Mouse (Mus musculus): ENCODE results near the gene Cyb5d1. TPM values are rescaled to one million over a fixed set of nuclear protein-coding genes. Genes with fewer than 3 reads are reported as not detected.

Cyb5d1 gene
- total and polyA plus RNA-seq, 3 experiments: 19.9 to 32.1 (median 27.9) TPM

- H3K27me3 ChIP-seq (ENCODE audit: control insufficient read depth, insufficient read depth, low read length): no peaks in the 10 kb centered on the region
- TF ChIP-seq POLR2A (IDR thresholded peaks at IDR 0.05; ENCODE audit: insufficient read depth, low read depth, low read length): peak; percentile 75
- TF ChIP-seq EP300 (IDR thresholded peaks at IDR 0.05; ENCODE audit: insufficient read depth, low read depth, low read length): peak; percentile 26; the same call in 1 of the 2 replicates
- TF ChIP-seq CTCF (IDR thresholded peaks at IDR 0.05): peak; percentile 39
- peak overlapping the region; percentile 84 for H3K4me3 ChIP-seq
- intact Hi-C loops (cut with DNase I): loop anchor here (2.0 kb wide), 1 partner anchor 26 kb away; the partner anchor contains the start of gene Rnf227
- H3K27ac ChIP-seq: peak overlapping the region; percentile 91
- peak; percentile 95 for DNase-seq
- peak overlapping the region; percentile 68 for H3K9ac ChIP-seq (ENCODE audit: low read depth, low read length)
- no peaks in the 10 kb centered on the region for H3K36me3 ChIP-seq (ENCODE audit: control insufficient read depth, insufficient read depth, low read length)
- peaks cover 21% of the 10 kb centered on the region for H3K4me1 ChIP-seq (ENCODE audit: control insufficient read depth, insufficient read depth, low read length)
- under 1% methylated on average over 26 of the region's 26 CpGs for WGBS
- H3K79me2 ChIP-seq (replicated peaks; ENCODE audit: control insufficient read depth, insufficient read depth, low read length): no peaks in the 10 kb centered on the region
These were observed 29.1 kb downstream of the Cyb5d1 start for GRCm38 (mm10) chr11:69366157-69366854.

- Histone ChIP-seq H3K27me3 (ENCODE audit: control insufficient read depth, insufficient read depth, low read length) (no peaks in the 10 kb centered on the region), H3K9ac (ENCODE audit: low read depth, low read length) (peak overlapping the region; percentile 68), H3K4me3 (peak overlapping the region; percentile 84), H3K27ac (peak overlapping the region; percentile 91), H3K79me2 (replicated peaks; ENCODE audit: control insufficient read depth, insufficient read depth, low read length) (no peaks in the 10 kb centered on the region), H3K4me1 (ENCODE audit: control insufficient read depth, insufficient read depth, low read length) (peaks cover 21% of the 10 kb centered on the region), H3K36me3 (ENCODE audit: control insufficient read depth, insufficient read depth, low read length) (no peaks in the 10 kb centered on the region)
- DNase-seq: no peak
- WGBS: 31% methylated on average over 6 of the region's 6 CpGs
- TF ChIP-seq EP300 (IDR thresholded peaks at IDR 0.05; ENCODE audit: insufficient read depth, low read depth, low read length): no peak
- intact Hi-C loops (cut with DNase I): loop anchor here (2.0 kb wide), 3 partner anchors 25 to 55 kb away; partner anchors contain the start of genes Kcnab3 and Rnf227
These were observed 29.7 kb downstream of the Cyb5d1 start for GRCm38 (mm10) chr11:69365722-69366121.

DNA sequence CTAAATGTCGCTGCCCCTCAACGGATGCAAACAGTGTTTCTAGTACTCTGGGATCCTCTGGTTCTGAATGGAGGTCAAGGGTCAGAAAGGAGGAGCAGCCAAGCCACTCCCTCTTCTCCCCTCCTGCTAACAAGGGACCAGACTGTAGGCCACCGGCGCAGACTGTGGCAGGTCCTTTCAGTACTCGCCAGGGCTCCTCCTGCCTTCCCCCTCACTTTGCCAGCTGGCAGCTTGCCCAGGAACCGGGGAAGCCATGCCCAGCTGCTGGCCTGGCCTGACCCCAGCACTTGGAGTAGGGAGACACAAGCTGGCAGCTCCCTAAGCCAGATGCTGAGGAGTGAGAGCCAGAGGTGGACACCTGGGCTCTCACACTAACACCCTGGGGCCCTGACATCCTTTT, 30.5 kb downstream of the Cyb5d1 start:
- Histone ChIP-seq H3K27me3 (ENCODE audit: control insufficient read depth, insufficient read depth, low read length) (no peaks in the 10 kb centered on the region), H3K27ac (peak overlapping the region; percentile 91), H3K9ac (ENCODE audit: low read depth, low read length) (no peak overlapping the region), H3K36me3 (ENCODE audit: control insufficient read depth, insufficient read depth, low read length) (no peaks in the 10 kb centered on the region), H3K4me3 (no peak overlapping the region), H3K4me1 (ENCODE audit: control insufficient read depth, insufficient read depth, low read length) (peaks cover 21% of the 10 kb centered on the region), H3K79me2 (replicated peaks; ENCODE audit: control insufficient read depth, insufficient read depth, low read length) (no peaks in the 10 kb centered on the region)
- under 1% methylated on average over 6 of the region's 6 CpGs for WGBS
- peak; percentile 65; the same call in 1 of the 2 replicates for TF ChIP-seq EP300 (IDR thresholded peaks at IDR 0.05; ENCODE audit: insufficient read depth, low read depth, low read length)
- TF ChIP-seq CTCF (IDR thresholded peaks at IDR 0.05): no peak
- intact Hi-C loops (cut with DNase I): loop anchor here (2.0 kb wide), 2 partner anchors 38 to 56 kb away; partner anchors contain the start of gene Kcnab3
- DNase-seq: peak; percentile 94

- no peak for TF ChIP-seq EP300 (IDR thresholded peaks at IDR 0.05; ENCODE audit: insufficient read depth, low read depth, low read length)
- no peak for TF ChIP-seq POLR2A (IDR thresholded peaks at IDR 0.05; ENCODE audit: insufficient read depth, low read depth, low read length)
- no peak for TF ChIP-seq CTCF (IDR thresholded peaks at IDR 0.05)
- WGBS: 39% methylated on average over 8 of the region's 8 CpGs
- H3K36me3 ChIP-seq (ENCODE audit: control insufficient read depth, insufficient read depth, low read length): no peaks in the 10 kb centered on the region
- no peak overlapping the region for H3K4me3 ChIP-seq
- no peak for DNase-seq
- H3K4me1 ChIP-seq (ENCODE audit: control insufficient read depth, insufficient read depth, low read length): peaks cover 21% of the 10 kb centered on the region
- H3K27me3 ChIP-seq (ENCODE audit: control insufficient read depth, insufficient read depth, low read length): no peaks in the 10 kb centered on the region
- H3K79me2 ChIP-seq (replicated peaks; ENCODE audit: control insufficient read depth, insufficient read depth, low read length): no peaks in the 10 kb centered on the region
- intact Hi-C loops (cut with DNase I): loop anchor here (2.0 kb wide), 2 partner anchors 38 to 56 kb away; partner anchors contain the start of gene Kcnab3
- H3K27ac ChIP-seq: peak overlapping the region; percentile 91
- no peak overlapping the region; the same call in 1 of the 2 replicates for H3K9ac ChIP-seq (ENCODE audit: low read depth, low read length)
These were observed 31.1 kb downstream of the Cyb5d1 start for GRCm38 (mm10) chr11:69364376-69364775.

- Histone ChIP-seq H3K4me3 (no peak overlapping the region), H3K27ac (no peak overlapping the region), H3K36me3 (ENCODE audit: control insufficient read depth, insufficient read depth, low read length) (no peaks in the 10 kb centered on the region), H3K27me3 (ENCODE audit: control insufficient read depth, insufficient read depth, low read length) (no peaks in the 10 kb centered on the region), H3K4me1 (ENCODE audit: control insufficient read depth, insufficient read depth, low read length) (peaks cover 18% of the 10 kb centered on the region), H3K9ac (ENCODE audit: low read depth, low read length) (no peak overlapping the region), H3K79me2 (replicated peaks; ENCODE audit: control insufficient read depth, insufficient read depth, low read length) (no peaks in the 10 kb centered on the region)
- intact Hi-C loops (cut with DNase I): no loop called here
- no peak for DNase-seq
- 96% methylated on average over 2 of the region's 2 CpGs for WGBS
- no peak for TF ChIP-seq POLR2A (IDR thresholded peaks at IDR 0.05; ENCODE audit: insufficient read depth, low read depth, low read length)
- TF ChIP-seq EP300 (IDR thresholded peaks at IDR 0.05; ENCODE audit: insufficient read depth, low read depth, low read length): no peak
- TF ChIP-seq CTCF (IDR thresholded peaks at IDR 0.05): 0 out of 2 replicates have a peak, but pooled peaks have one; percentile 2
These were observed 33.0 kb downstream of the Cyb5d1 start for GRCm38 (mm10) chr11:69362479-69362878.

DNA sequence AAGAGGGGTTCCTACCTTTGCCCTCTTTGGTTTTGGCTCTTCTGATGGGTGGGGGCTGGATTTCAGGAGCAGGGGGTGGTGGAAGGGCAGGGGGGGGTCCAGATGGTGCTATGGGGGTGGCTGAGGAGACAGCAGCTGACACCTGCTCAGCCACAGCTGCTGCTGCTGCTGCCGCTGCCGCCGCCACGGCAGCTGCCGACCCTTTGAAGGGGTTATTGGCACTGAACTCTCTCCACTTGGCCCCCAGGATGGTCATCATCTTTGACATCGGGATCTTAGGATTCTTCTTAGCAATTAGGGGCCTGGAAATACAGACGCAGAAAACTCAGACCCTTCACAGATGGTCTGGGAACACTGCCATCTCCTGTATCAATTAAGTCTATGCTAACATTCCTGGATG, 33.4 kb downstream of the Cyb5d1 start:
- peaks cover 18% of the 10 kb centered on the region for H3K4me1 ChIP-seq (ENCODE audit: control insufficient read depth, insufficient read depth, low read length)
- intact Hi-C loops (cut with DNase I): no loop called here
- no peak for DNase-seq
- no peak overlapping the region for H3K27ac ChIP-seq
- no peaks in the 10 kb centered on the region for H3K27me3 ChIP-seq (ENCODE audit: control insufficient read depth, insufficient read depth, low read length)
- no peak overlapping the region for H3K4me3 ChIP-seq
- H3K36me3 ChIP-seq (ENCODE audit: control insufficient read depth, insufficient read depth, low read length): no peaks in the 10 kb centered on the region
- no peak overlapping the region for H3K9ac ChIP-seq (ENCODE audit: low read depth, low read length)
- TF ChIP-seq POLR2A (IDR thresholded peaks at IDR 0.05; ENCODE audit: insufficient read depth, low read depth, low read length) (no peak), CTCF (IDR thresholded peaks at IDR 0.05) (no peak), EP300 (IDR thresholded peaks at IDR 0.05; ENCODE audit: insufficient read depth, low read depth, low read length) (no peak)
- WGBS: 83% methylated on average over 7 of the region's 7 CpGs
- no peaks in the 10 kb centered on the region for H3K79me2 ChIP-seq (replicated peaks; ENCODE audit: control insufficient read depth, insufficient read depth, low read length)

All from heart, adult 2 months (tissue).